Mouse (Mus musculus): ENCODE data around the gene Rab44.

GRCm38 (mm10) chr17:29094310-29095181 is 19.4 kb upstream of the Rab44 start:
- no peak; the same call in 1 of the 2 replicates for TF ChIP-seq CTCF (IDR thresholded peaks at IDR 0.05; ENCODE audit: control insufficient read depth, insufficient read depth, low read length)
- no peak; the same call in 1 of the 2 replicates for TF ChIP-seq POLR2A (IDR thresholded peaks at IDR 0.05; ENCODE audit: borderline replicate concordance, control insufficient read depth, low read depth, low read length)
